Mouse (Mus musculus) CH12.LX (cell line): ENCODE data around the gene Rbm19.

Source experiments
- CHD2 ChIP-seq: IDR thresholded peaks from 2 replicates; pipeline ENCODE4 v1.6.1; 2011; ENCODE audit warnings: low read length, improper control_type of control experiment
- CTCF ChIP-seq, 2 experiments: IDR thresholded peaks in 1 of 2; conservative IDR thresholded peaks in 1 of 2; 2 replicates each; pipeline ENCODE4 v1.5.1; 2011 to 2012; ENCODE audit warnings: low read depth in 2 of 2, low read length in 2 of 2, improper control_type of control experiment in 1 of 2, inconsistent platforms in 1 of 2, mild to moderate bottlenecking in 1 of 2, moderate library complexity in 1 of 2
- JUND ChIP-seq: conservative IDR thresholded peaks from 2 replicates; pipeline ENCODE4 v1.6.1; 2011; ENCODE audit warnings: low read depth, low read length, improper control_type of control experiment
- MAZ ChIP-seq: IDR thresholded peaks from 2 replicates; pipeline ENCODE4 v1.6.1; 2012; ENCODE audit warnings: low read depth, mild to moderate bottlenecking, inconsistent platforms, low read length, improper control_type of control experiment, moderate library complexity
- NELFE ChIP-seq: IDR thresholded peaks from 2 replicates; pipeline ENCODE4 v1.6.1; 2011; ENCODE audit warnings: low read depth, low read length, improper control_type of control experiment
- POLR2A ChIP-seq: IDR thresholded peaks from 2 replicates; pipeline ENCODE4 v1.6.1; 2011; ENCODE audit warnings: low read depth, mild to moderate bottlenecking, improper control_type of control experiment, low read length
- TBP ChIP-seq: conservative IDR thresholded peaks from 2 replicates; pipeline ENCODE4 v1.6.1; 2011; ENCODE audit warnings: low read depth, low read length, improper control_type of control experiment
- ZMIZ1 ChIP-seq: IDR thresholded peaks from 2 replicates; pipeline ENCODE4 v1.6.1; 2012; ENCODE audit warnings: low read depth, mild to moderate bottlenecking, inconsistent platforms, low read length, improper control_type of control experiment
- ZNF384 ChIP-seq: IDR thresholded peaks from 2 replicates; pipeline ENCODE4 v1.6.1; 2012; ENCODE audit warnings: low read depth, low read length, improper control_type of control experiment, inconsistent platforms

GRCm38 (mm10) chr5:120135823-120136222, 19.6 kb downstream of the Rbm19 start:
- TF ChIP-seq CTCF (conservative IDR thresholded peaks at IDR 0.05 in 1 of 2, IDR thresholded peaks at IDR 0.05 in 1 of 2; ENCODE audit: low read depth in 2 of 2, low read length in 2 of 2) = no peak
- TF ChIP-seq ZNF384 = no peak
- TF ChIP-seq POLR2A = no peak
- no peak for TF ChIP-seq ZMIZ1
- no peak for TF ChIP-seq NELFE
- TF ChIP-seq CHD2 = no peak
- no peak for TF ChIP-seq MAZ
- TF ChIP-seq JUND = no peak
- no peak for TF ChIP-seq TBP
